Mouse (Mus musculus) left cerebral cortex, adult 11 months (tissue): Measurements from ENCODE around the gene Rnf31.

ENCODE experiments used
- DNase-seq: peaks from one replicate; pipeline ENCODE4 v3.0.0; 2022; ENCODE audit warnings: low spot score

The Rnf31 gene

DNA sequence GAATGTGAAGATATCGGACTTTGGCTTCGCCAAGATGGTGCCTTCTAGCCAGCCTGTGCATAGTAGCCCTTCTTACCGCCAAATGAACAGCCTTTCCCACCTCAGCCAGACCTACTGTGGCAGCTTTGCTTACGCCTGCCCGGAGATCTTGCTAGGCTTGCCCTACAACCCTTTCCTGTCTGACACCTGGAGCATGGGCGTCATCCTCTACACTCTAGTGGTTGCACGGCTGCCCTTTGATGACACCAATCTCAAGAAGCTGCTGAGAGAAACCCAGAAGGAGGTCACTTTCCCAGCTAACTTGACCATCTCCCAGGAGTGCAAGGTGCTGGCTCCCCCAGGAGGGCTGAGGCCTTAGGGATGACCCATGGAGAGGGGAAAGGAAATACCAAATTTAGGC is 60.0 kb downstream of the Rnf31 start:
- no peak for DNase-seq
